Mouse (Mus musculus): Measurements from ENCODE around the gene Tnni2. TPM values are rescaled to one million over a fixed set of nuclear protein-coding genes. Genes with fewer than 3 reads are reported as not detected.

The Tnni2 gene
- polyA plus RNA-seq, 1 experiment from 2014 or later = 0.86 TPM

DNA sequence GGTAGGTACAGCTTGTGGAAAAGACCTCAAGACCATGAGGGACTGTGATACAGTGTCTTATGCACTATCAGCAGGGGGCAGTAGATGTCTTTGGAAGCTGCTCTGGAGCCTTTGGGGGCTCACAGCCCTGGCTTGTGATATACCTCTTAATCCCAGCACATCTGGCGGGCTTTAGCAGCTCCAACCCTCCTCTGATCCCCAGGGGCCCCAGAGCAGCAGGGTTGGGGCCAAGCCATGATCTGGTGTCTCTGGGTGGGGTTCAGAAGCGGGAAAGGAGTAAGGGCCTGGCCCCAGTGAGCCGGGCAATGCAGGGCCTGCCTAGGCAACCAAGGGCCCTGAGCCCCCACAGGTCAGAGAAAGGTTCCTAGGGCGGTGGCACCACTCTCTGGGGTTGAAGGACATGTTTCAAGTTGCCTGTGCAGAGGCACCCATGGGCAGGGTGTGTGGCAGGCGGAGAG, 922 bp upstream of the Tnni2 start:
- no peak overlapping the region for H3K4me2 ChIP-seq
- WGBS = 42% methylated on average over 5 of the region's 5 CpGs
- ATAC-seq (ENCODE audit: insufficient read depth) = peak; percentile 88
- H3K4me1 ChIP-seq (ENCODE audit: insufficient read depth) = peaks cover 7% of the 10 kb centered on the region; the same call in 1 of the 2 replicates
- H3K27ac ChIP-seq (ENCODE audit: low read depth) = peak overlapping the region; percentile 22; the same call in 1 of the 2 replicates
- peak; percentile 94 for TF ChIP-seq CTCF (IDR thresholded peaks at IDR 0.05; ENCODE audit: low read depth)
- no peaks in the 10 kb centered on the region for H3K36me3 ChIP-seq (ENCODE audit: insufficient read depth)
- no peaks in the 10 kb centered on the region for H3K9me3 ChIP-seq (ENCODE audit: low read depth, low read length)
- no peak overlapping the region for H3K9ac ChIP-seq
- H3K4me3 ChIP-seq (ENCODE audit: low read depth, low read length) = no peak overlapping the region
- no peaks in the 10 kb centered on the region for H3K27me3 ChIP-seq (ENCODE audit: insufficient read depth, low read length)
- peak; percentile 94 for DNase-seq

DNA sequence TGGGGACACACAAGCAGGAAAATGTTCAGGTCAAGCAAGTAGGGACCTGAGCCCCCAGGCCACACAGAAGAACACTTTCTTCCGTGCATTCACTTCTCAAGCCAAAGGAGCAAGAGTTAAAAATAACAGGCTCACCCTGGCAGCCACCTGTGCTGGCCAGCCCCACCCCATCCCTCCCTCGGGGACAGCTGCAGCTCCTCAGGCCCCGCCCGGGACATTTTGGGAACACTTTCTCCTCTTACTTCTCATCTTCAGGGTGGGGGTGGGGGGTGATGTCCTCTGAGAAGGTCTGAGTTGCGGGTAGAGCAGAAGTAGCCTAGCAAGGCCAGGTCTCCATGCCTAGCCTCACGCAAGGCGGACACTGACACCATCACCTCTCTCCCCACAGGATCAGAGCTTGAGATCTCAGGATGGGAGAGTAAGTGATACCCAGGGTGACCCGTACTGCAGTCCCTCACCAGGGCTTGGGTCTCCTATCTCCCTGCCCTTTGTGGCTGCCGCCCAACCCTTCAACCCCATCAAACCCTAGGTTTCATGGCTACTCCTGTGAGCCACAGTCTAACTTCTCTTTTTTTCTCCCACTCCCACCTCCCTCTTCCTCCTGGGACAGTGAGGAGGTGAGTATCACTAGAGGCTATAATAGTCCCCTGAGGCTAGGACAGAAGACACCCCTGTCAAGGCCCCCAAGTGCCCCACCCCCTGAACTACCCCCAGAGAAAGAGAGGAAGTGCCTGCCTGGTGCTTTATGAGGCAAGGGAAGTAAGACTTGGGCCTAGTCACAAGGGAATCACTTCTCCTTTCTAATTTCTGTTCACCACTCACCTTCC, 686 bp downstream of the Tnni2 start:
- no peak overlapping the region for H3K4me2 ChIP-seq
- H3K9me3 ChIP-seq (ENCODE audit: low read depth, low read length) = no peaks in the 10 kb centered on the region
- peaks cover 7% of the 10 kb centered on the region; the same call in 1 of the 2 replicates for H3K4me1 ChIP-seq (ENCODE audit: insufficient read depth)
- no peak overlapping the region for H3K4me3 ChIP-seq (ENCODE audit: low read depth, low read length)
- no peaks in the 10 kb centered on the region for H3K36me3 ChIP-seq (ENCODE audit: insufficient read depth)
- DNase-seq (no peak), ATAC-seq (ENCODE audit: insufficient read depth) (no peak)
- H3K27ac ChIP-seq (ENCODE audit: low read depth) = no peak overlapping the region; the same call in 1 of the 2 replicates
- no peaks in the 10 kb centered on the region for H3K27me3 ChIP-seq (ENCODE audit: insufficient read depth, low read length)
- WGBS = 55% methylated on average over 9 of the region's 9 CpGs
- H3K9ac ChIP-seq = no peak overlapping the region; the same call in 1 of the 2 replicates
- no peak for TF ChIP-seq CTCF (IDR thresholded peaks at IDR 0.05; ENCODE audit: low read depth)

GRCm38 (mm10) chr7:142442908-142443420, 1.4 kb downstream of the Tnni2 start:
- DNase-seq (no peak), ATAC-seq (ENCODE audit: insufficient read depth) (no peak)
- Histone ChIP-seq H3K27ac (ENCODE audit: low read depth) (no peak overlapping the region; the same call in 1 of the 2 replicates), H3K9me3 (ENCODE audit: low read depth, low read length) (no peaks in the 10 kb centered on the region), H3K9ac (no peak overlapping the region), H3K36me3 (ENCODE audit: insufficient read depth) (no peaks in the 10 kb centered on the region), H3K4me1 (ENCODE audit: insufficient read depth) (peaks cover 7% of the 10 kb centered on the region; the same call in 1 of the 2 replicates), H3K4me2 (no peak overlapping the region), H3K27me3 (ENCODE audit: insufficient read depth, low read length) (no peaks in the 10 kb centered on the region), H3K4me3 (ENCODE audit: low read depth, low read length) (no peak overlapping the region)
- TF ChIP-seq CTCF (IDR thresholded peaks at IDR 0.05; ENCODE audit: low read depth) = no peak
- 97% methylated on average over 7 of the region's 7 CpGs for WGBS

DNA sequence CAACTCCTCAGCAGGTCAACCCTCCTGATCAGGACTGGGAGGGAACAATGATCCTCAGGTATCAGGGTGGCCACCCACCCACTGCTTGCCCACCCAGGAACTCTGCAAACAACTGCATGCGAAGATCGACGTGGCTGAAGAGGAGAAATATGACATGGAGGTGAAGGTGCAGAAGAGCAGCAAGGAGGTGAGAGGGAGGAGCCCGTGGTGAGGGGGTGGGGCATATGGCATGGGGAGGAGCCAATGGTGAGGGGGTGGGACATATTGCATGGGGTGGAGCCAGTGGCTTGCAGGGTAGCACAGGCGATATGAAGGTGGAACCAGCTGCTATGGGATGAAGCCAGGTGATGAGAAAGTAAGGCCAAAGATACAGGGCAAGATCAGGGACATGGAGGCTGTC, 1.9 kb downstream of the Tnni2 start:
- Histone ChIP-seq H3K9me3 (ENCODE audit: low read depth, low read length) (no peaks in the 10 kb centered on the region), H3K4me2 (no peak overlapping the region), H3K36me3 (ENCODE audit: insufficient read depth) (no peaks in the 10 kb centered on the region), H3K27ac (ENCODE audit: low read depth) (no peak overlapping the region), H3K27me3 (ENCODE audit: insufficient read depth, low read length) (no peaks in the 10 kb centered on the region), H3K9ac (no peak overlapping the region), H3K4me1 (ENCODE audit: insufficient read depth) (0 out of 2 replicates have a peak, but pooled peaks cover 7% of the 10 kb centered on the region), H3K4me3 (ENCODE audit: low read depth, low read length) (no peak overlapping the region)
- TF ChIP-seq CTCF (IDR thresholded peaks at IDR 0.05; ENCODE audit: low read depth) = no peak
- ATAC-seq (ENCODE audit: insufficient read depth) = no peak
- WGBS = 72% methylated on average over 5 of the region's 5 CpGs
- DNase-seq = no peak

DNA sequence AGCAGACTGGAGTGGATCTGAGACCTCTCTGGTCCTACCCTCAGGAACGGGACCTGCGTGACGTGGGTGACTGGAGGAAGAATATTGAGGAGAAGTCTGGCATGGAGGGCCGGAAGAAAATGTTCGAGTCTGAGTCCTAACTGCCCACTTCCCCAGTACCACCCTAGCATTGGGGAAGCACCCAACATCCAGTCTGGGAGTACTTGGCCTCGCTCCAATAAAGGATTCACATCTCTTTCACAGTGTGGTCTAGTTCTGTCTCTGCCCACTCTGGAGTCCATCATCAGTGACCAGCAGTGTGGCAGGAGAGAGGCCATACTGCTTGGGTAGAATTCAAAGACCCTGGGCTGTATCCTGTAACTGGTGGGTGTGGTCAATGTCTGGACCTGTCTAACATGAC, 2.6 kb downstream of the Tnni2 start:
- DNase-seq (no peak), ATAC-seq (ENCODE audit: insufficient read depth) (no peak)
- H3K4me2 ChIP-seq = no peak overlapping the region
- H3K4me3 ChIP-seq (ENCODE audit: low read depth, low read length) = no peak overlapping the region
- H3K27me3 ChIP-seq (ENCODE audit: insufficient read depth, low read length) = no peaks in the 10 kb centered on the region
- no peak overlapping the region for H3K27ac ChIP-seq (ENCODE audit: low read depth)
- H3K4me1 ChIP-seq (ENCODE audit: insufficient read depth) = 0 out of 2 replicates have a peak, but pooled peaks cover 7% of the 10 kb centered on the region
- H3K9ac ChIP-seq = no peak overlapping the region
- no peaks in the 10 kb centered on the region for H3K9me3 ChIP-seq (ENCODE audit: low read depth, low read length)
- no peaks in the 10 kb centered on the region for H3K36me3 ChIP-seq (ENCODE audit: insufficient read depth)
- TF ChIP-seq CTCF (IDR thresholded peaks at IDR 0.05; ENCODE audit: low read depth) = no peak
- WGBS = 95% methylated on average over 6 of the region's 6 CpGs

- no peak overlapping the region for H3K9ac ChIP-seq
Observed at GRCm38 (mm10) chr7:142445324-142445723, 3.7 kb downstream of the Tnni2 start.

GRCm38 (mm10) chr7:142446264-142446663, 4.7 kb downstream of the Tnni2 start:
- Histone ChIP-seq H3K27me3 (ENCODE audit: insufficient read depth, low read length) (no peaks in the 10 kb centered on the region), H3K4me1 (ENCODE audit: insufficient read depth) (0 out of 2 replicates have a peak, but pooled peaks cover 2% of the 10 kb centered on the region), H3K4me3 (ENCODE audit: low read depth, low read length) (no peak overlapping the region), H3K36me3 (ENCODE audit: insufficient read depth) (no peaks in the 10 kb centered on the region), H3K4me2 (no peak overlapping the region), H3K9me3 (ENCODE audit: low read depth, low read length) (no peaks in the 10 kb centered on the region), H3K27ac (ENCODE audit: low read depth) (no peak overlapping the region), H3K9ac (no peak overlapping the region)
- TF ChIP-seq CTCF (IDR thresholded peaks at IDR 0.05; ENCODE audit: low read depth) = no peak
- WGBS = 92% methylated on average over 4 of the region's 4 CpGs
- ATAC-seq (ENCODE audit: insufficient read depth) (no peak), DNase-seq (no peak)

More at GRCm38 (mm10) chr7:142445324-142445723, 3.7 kb downstream of the Tnni2 start:
- Histone ChIP-seq H3K4me3 (ENCODE audit: low read depth, low read length) (no peak overlapping the region), H3K9me3 (ENCODE audit: low read depth, low read length) (no peaks in the 10 kb centered on the region), H3K4me1 (ENCODE audit: insufficient read depth) (0 out of 2 replicates have a peak, but pooled peaks cover 7% of the 10 kb centered on the region), H3K36me3 (ENCODE audit: insufficient read depth) (no peaks in the 10 kb centered on the region), H3K27ac (ENCODE audit: low read depth) (no peak overlapping the region), H3K4me2 (no peak overlapping the region), H3K27me3 (ENCODE audit: insufficient read depth, low read length) (no peaks in the 10 kb centered on the region)
- WGBS = 91% methylated on average over 6 of the region's 6 CpGs
- no peak for TF ChIP-seq CTCF (IDR thresholded peaks at IDR 0.05; ENCODE audit: low read depth)
- DNase-seq (no peak), ATAC-seq (ENCODE audit: insufficient read depth) (no peak)
